Mouse (Mus musculus): ENCODE measurements around the gene Mzt1.
"Not testable (repeated sequence)": the region's sequence is repeated elsewhere in the genome, so short reads cannot be mapped to it uniquely, and the experiment has no call there.

Mzt1 gene

GRCm38 (mm10) chr14:99046031-99046781, at the start of gene Mzt1, which contains the start of gene Bora:
Mzt1 (minus strand) TSS chr14:99046134.
Bora (plus strand) TSS chr14:99046222.
- peak; percentile 96 for DNase-seq (ENCODE audit: low spot score)

- DNase-seq (ENCODE audit: low spot score): no peak
Measured at GRCm38 (mm10) chr14:99088947-99089346, 43.0 kb upstream of the Mzt1 start.

GRCm38 (mm10) chr14:99071146-99071545, 25.2 kb upstream of the Mzt1 start:
- no peak for DNase-seq (ENCODE audit: low spot score)

GRCm38 (mm10) chr14:99063091-99063490, 17.2 kb upstream of the Mzt1 start:
- no peak for DNase-seq (ENCODE audit: low spot score)

GRCm38 (mm10) chr14:99060616-99061015, 14.7 kb upstream of the Mzt1 start:
- no peak for DNase-seq (ENCODE audit: low spot score)

GRCm38 (mm10) chr14:99058959-99059586, 13.1 kb upstream of the Mzt1 start:
- no peak for DNase-seq (ENCODE audit: low spot score)

- peak; percentile 50 for DNase-seq (ENCODE audit: low spot score)
Measured at GRCm38 (mm10) chr14:99046782-99047181, 848 bp upstream of the Mzt1 start.

GRCm38 (mm10) chr14:99045378-99046030, 430 bp downstream of the Mzt1 start:
- DNase-seq (ENCODE audit: low spot score): peak; percentile 30

- DNase-seq (ENCODE audit: low spot score): no peak
Measured at GRCm38 (mm10) chr14:99044718-99045117, 1.2 kb downstream of the Mzt1 start.

- DNase-seq (ENCODE audit: low spot score): no peak
Measured at GRCm38 (mm10) chr14:99044096-99044495, 1.8 kb downstream of the Mzt1 start.

GRCm38 (mm10) chr14:99043499-99043898, 2.4 kb downstream of the Mzt1 start:
- peak; percentile 14 for DNase-seq (ENCODE audit: low spot score)

- DNase-seq (ENCODE audit: low spot score): no peak
Measured at GRCm38 (mm10) chr14:99041416-99041815, 4.5 kb downstream of the Mzt1 start.

- not testable (repeated sequence) for DNase-seq (ENCODE audit: low spot score)
Measured at GRCm38 (mm10) chr14:99039308-99039707, 6.6 kb downstream of the Mzt1 start.

GRCm38 (mm10) chr14:99037703-99038102, 8.2 kb downstream of the Mzt1 start:
- DNase-seq (ENCODE audit: low spot score): no peak

GRCm38 (mm10) chr14:99036039-99036438, 9.9 kb downstream of the Mzt1 start:
- no peak for DNase-seq (ENCODE audit: low spot score)

- DNase-seq (ENCODE audit: low spot score): not testable (repeated sequence)
Measured at GRCm38 (mm10) chr14:99034851-99035250, 11.1 kb downstream of the Mzt1 start.

GRCm38 (mm10) chr14:99032596-99032995, 13.3 kb downstream of the Mzt1 start:
- DNase-seq (ENCODE audit: low spot score): no peak

- no peak for DNase-seq (ENCODE audit: low spot score)
Measured at GRCm38 (mm10) chr14:99031337-99031873, 14.5 kb downstream of the Mzt1 start.

- no peak for DNase-seq (ENCODE audit: low spot score)
Measured at GRCm38 (mm10) chr14:99029987-99030386, 15.9 kb downstream of the Mzt1 start.

- DNase-seq (ENCODE audit: low spot score): peak; percentile 49
Measured at GRCm38 (mm10) chr14:99022346-99023086, 23.4 kb downstream of the Mzt1 start.

GRCm38 (mm10) chr14:99019136-99019808, 26.7 kb downstream of the Mzt1 start:
- peak; percentile 26 for DNase-seq (ENCODE audit: low spot score)

Data from embryo, embryonic 10.5 days (tissue).